Mouse (Mus musculus): ENCODE measurements around the gene R3hdm4.

R3hdm4 gene

GRCm38 (mm10) chr10:79873313-79873712 lies 47.7 kb downstream of the R3hdm4 start:
- in situ Hi-C loops (cut with MboI), result no loop called here

- in situ Hi-C loops (cut with MboI), result no loop called here
These were observed 48.1 kb downstream of the R3hdm4 start for GRCm38 (mm10) chr10:79872862-79873261.

- in situ Hi-C loops (cut with MboI), result no loop called here
These were observed 49.2 kb downstream of the R3hdm4 start for GRCm38 (mm10) chr10:79871845-79872244.

GRCm38 (mm10) chr10:79866601-79867000 lies 54.4 kb downstream of the R3hdm4 start:
- in situ Hi-C loops (cut with MboI), result no loop called here

- in situ Hi-C loops (cut with MboI), result no loop called here
These were observed 55.2 kb downstream of the R3hdm4 start for GRCm38 (mm10) chr10:79865801-79866295.

- in situ Hi-C loops (cut with MboI), result no loop called here
These were observed 55.8 kb downstream of the R3hdm4 start for GRCm38 (mm10) chr10:79865189-79865601.

GRCm38 (mm10) chr10:79864351-79865188 lies 56.4 kb downstream of the R3hdm4 start:
- in situ Hi-C loops (cut with MboI), result no loop called here

- in situ Hi-C loops (cut with MboI), result no loop called here
These were observed 58.1 kb downstream of the R3hdm4 start for GRCm38 (mm10) chr10:79862925-79863324.

- in situ Hi-C loops (cut with MboI), result no loop called here
These were observed 58.8 kb downstream of the R3hdm4 start for GRCm38 (mm10) chr10:79862049-79862788.

- in situ Hi-C loops (cut with MboI), result no loop called here
These were observed 59.6 kb downstream of the R3hdm4 start for GRCm38 (mm10) chr10:79861230-79862048.

GRCm38 (mm10) chr10:79860079-79860911 lies 60.7 kb downstream of the R3hdm4 start:
- in situ Hi-C loops (cut with MboI), result no loop called here

Measured in mature B cell (primary cell).